Mouse (Mus musculus): Measurements from ENCODE around the gene 4930579F01Rik.

- TF ChIP-seq CTCF (IDR thresholded peaks at IDR 0.05; ENCODE audit: low read depth) (no peak), EP300 (IDR thresholded peaks at IDR 0.05; ENCODE audit: low read depth) (no peak)
Measured at GRCm38 (mm10) chr3:138156651-138157050, 37.0 kb downstream of the 4930579F01Rik start.
